Mouse (Mus musculus) forebrain, embryonic 10.5 days (tissue): Measurements from ENCODE around the gene Nde1. TPM values are rescaled to one million over a fixed set of nuclear protein-coding genes. Genes with fewer than 3 reads are reported as not detected.

Source experiments
- DNase-seq: peaks from one replicate; pipeline ENCODE4 v3.0.0-alpha.2; 2017; ENCODE audit warnings: low spot score; ENCODE audit errors: extremely low spot score
- H3K27ac ChIP-seq: fragments of 300-500 bp; sonication (generic); 2 replicates; pipeline ENCODE4 v1.5.1; 2016; ENCODE audit warnings: mild to moderate bottlenecking
- H3K27me3 ChIP-seq: fragments of 300-500 bp; sonication (generic); 2 replicates; pipeline ENCODE4 v1.6.1; 2016; ENCODE audit warnings: mild to moderate bottlenecking; ENCODE audit not compliant: poor library complexity, severe bottlenecking
- H3K36me3 ChIP-seq: fragments of 300-500 bp; sonication (generic); replicated peaks from 2 replicates; pipeline ENCODE4 v1.6.1; 2016; ENCODE audit warnings: mild to moderate bottlenecking, moderate library complexity
- H3K4me1 ChIP-seq: fragments of 300-500 bp; sonication (generic); 2 replicates; pipeline ENCODE4 v1.6.1; 2016
- H3K4me3 ChIP-seq: fragments of 300-500 bp; sonication (generic); 2 replicates; pipeline ENCODE4 v1.5.1; 2016; ENCODE audit warnings: mild to moderate bottlenecking, moderate library complexity
- H3K9me3 ChIP-seq: fragments of 300-500 bp; sonication (generic); 2 replicates; pipeline ENCODE4 v1.6.1; 2016; ENCODE audit warnings: mild to moderate bottlenecking, moderate library complexity
- whole genome bisulfite sequencing: fragments of 180-500 bp; shearing (Covaris S2); methylation state at CpG from one replicate; pipeline ENCODE4 v1.1.7; 2016; 5-methylcytosine and 5-hydroxymethylcytosine counted together
- polyA plus RNA-seq: library from polyadenylated mRNA; unstranded; fragments of >200 nt; fragmentation: Nextera tagmentation; extraction: Ambion mirVana; gene quantifications from 2 replicates; pipeline ENCODE4 v1.2.1, GENCODE M21; 2016

The Nde1 gene
- polyA plus RNA-seq, 1 experiment from 2014 or later, result 215 TPM

GRCm38 (mm10) chr16:14169706-14170105 is 6.6 kb downstream of the Nde1 start:
- H3K4me1 ChIP-seq, result peaks cover 14% of the 10 kb centered on the region
- WGBS, result 88% methylated on average over 1 of the region's 1 CpGs
- no peak for DNase-seq
- no peak overlapping the region for H3K4me3 ChIP-seq
- no peaks in the 10 kb centered on the region for H3K27me3 ChIP-seq
- H3K36me3 ChIP-seq, result peaks cover 91% of the 10 kb centered on the region
- H3K27ac ChIP-seq, result no peak overlapping the region
- H3K9me3 ChIP-seq, result no peaks in the 10 kb centered on the region

DNA sequence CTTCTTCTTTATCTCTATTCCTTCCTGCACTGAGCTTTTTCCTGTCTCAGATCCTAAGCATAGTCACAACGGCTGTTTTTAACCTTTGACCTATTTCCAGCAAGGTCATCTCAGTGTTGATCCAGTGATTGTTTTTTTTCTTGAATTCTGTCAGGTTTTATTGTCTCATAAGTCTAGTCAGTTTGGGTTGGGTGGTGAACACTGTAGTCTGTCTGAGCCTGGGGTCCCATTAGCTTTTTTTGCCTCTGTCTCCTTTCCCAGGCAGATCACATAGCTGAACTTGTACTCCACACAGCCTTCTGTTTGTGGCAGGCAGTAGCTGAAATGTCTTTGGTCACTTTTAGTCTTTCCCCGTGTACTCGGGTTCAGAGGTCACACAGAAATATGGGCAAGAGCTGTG is 15.0 kb downstream of the Nde1 start:
- Histone ChIP-seq H3K27me3 (no peaks in the 10 kb centered on the region), H3K36me3 (peaks cover 100% of the 10 kb centered on the region), H3K4me1 (no peaks in the 10 kb centered on the region), H3K4me3 (no peak overlapping the region), H3K27ac (no peak overlapping the region), H3K9me3 (no peaks in the 10 kb centered on the region)
- DNase-seq, result no peak
- 78% methylated on average over 3 of the region's 3 CpGs for WGBS

GRCm38 (mm10) chr16:14180163-14180733 is 17.2 kb downstream of the Nde1 start:
- Histone ChIP-seq H3K27me3 (no peaks in the 10 kb centered on the region), H3K4me1 (no peaks in the 10 kb centered on the region), H3K9me3 (no peaks in the 10 kb centered on the region), H3K4me3 (no peak overlapping the region), H3K27ac (no peak overlapping the region), H3K36me3 (peaks cover 100% of the 10 kb centered on the region)
- 90% methylated on average over 6 of the region's 6 CpGs for WGBS
- no peak for DNase-seq

- H3K36me3 ChIP-seq, result peaks cover 100% of the 10 kb centered on the region
- H3K4me3 ChIP-seq, result no peak overlapping the region
- 96% methylated on average over 5 of the region's 5 CpGs for WGBS
- no peaks in the 10 kb centered on the region for H3K9me3 ChIP-seq
- DNase-seq, result no peak
- H3K27me3 ChIP-seq, result no peaks in the 10 kb centered on the region
- no peak overlapping the region for H3K27ac ChIP-seq
- H3K4me1 ChIP-seq, result no peaks in the 10 kb centered on the region
Measured at GRCm38 (mm10) chr16:14182360-14182759, 19.3 kb downstream of the Nde1 start.

GRCm38 (mm10) chr16:14183856-14184255 is 20.8 kb downstream of the Nde1 start:
- DNase-seq, result no peak
- WGBS, result 78% methylated on average over 1 of the region's 1 CpGs
- H3K4me3 ChIP-seq, result no peak overlapping the region
- no peaks in the 10 kb centered on the region for H3K27me3 ChIP-seq
- H3K27ac ChIP-seq, result no peak overlapping the region
- peaks cover 100% of the 10 kb centered on the region for H3K36me3 ChIP-seq
- H3K4me1 ChIP-seq, result no peaks in the 10 kb centered on the region
- no peaks in the 10 kb centered on the region for H3K9me3 ChIP-seq

- Histone ChIP-seq H3K27me3 (no peaks in the 10 kb centered on the region), H3K27ac (no peak overlapping the region), H3K4me3 (no peak overlapping the region), H3K9me3 (no peaks in the 10 kb centered on the region), H3K36me3 (peaks cover 100% of the 10 kb centered on the region), H3K4me1 (no peaks in the 10 kb centered on the region)
- DNase-seq, result no peak
- WGBS, result 96% methylated on average over 5 of the region's 5 CpGs
Measured at GRCm38 (mm10) chr16:14185516-14185915, 22.4 kb downstream of the Nde1 start.

- Histone ChIP-seq H3K36me3 (peaks cover 41% of the 10 kb centered on the region), H3K27ac (no peak overlapping the region), H3K9me3 (no peaks in the 10 kb centered on the region), H3K27me3 (no peaks in the 10 kb centered on the region), H3K4me3 (no peak overlapping the region), H3K4me1 (peaks cover 8% of the 10 kb centered on the region; the same call in 1 of the 2 replicates)
- no peak for DNase-seq
- WGBS, result 63% methylated on average over 9 of the region's 9 CpGs
Measured at GRCm38 (mm10) chr16:14194164-14194950, 31.3 kb downstream of the Nde1 start.

GRCm38 (mm10) chr16:14195427-14195826 is 32.4 kb downstream of the Nde1 start:
- WGBS, result 28% methylated on average over 1 of the region's 1 CpGs
- Histone ChIP-seq H3K27me3 (no peaks in the 10 kb centered on the region), H3K4me1 (peaks cover 8% of the 10 kb centered on the region; the same call in 1 of the 2 replicates), H3K36me3 (peaks cover 30% of the 10 kb centered on the region), H3K4me3 (no peak overlapping the region), H3K27ac (no peak overlapping the region), H3K9me3 (no peaks in the 10 kb centered on the region)
- DNase-seq, result no peak

- H3K4me3 ChIP-seq, result no peak overlapping the region
- H3K27me3 ChIP-seq, result no peaks in the 10 kb centered on the region
- H3K9me3 ChIP-seq, result no peaks in the 10 kb centered on the region
- peaks cover 8% of the 10 kb centered on the region; the same call in 1 of the 2 replicates for H3K4me1 ChIP-seq
- 75% methylated on average over 4 of the region's 4 CpGs for WGBS
- H3K36me3 ChIP-seq, result no peaks in the 10 kb centered on the region
- DNase-seq, result no peak
- H3K27ac ChIP-seq, result no peak overlapping the region
Measured at GRCm38 (mm10) chr16:14198798-14199197, 35.7 kb downstream of the Nde1 start.

DNA sequence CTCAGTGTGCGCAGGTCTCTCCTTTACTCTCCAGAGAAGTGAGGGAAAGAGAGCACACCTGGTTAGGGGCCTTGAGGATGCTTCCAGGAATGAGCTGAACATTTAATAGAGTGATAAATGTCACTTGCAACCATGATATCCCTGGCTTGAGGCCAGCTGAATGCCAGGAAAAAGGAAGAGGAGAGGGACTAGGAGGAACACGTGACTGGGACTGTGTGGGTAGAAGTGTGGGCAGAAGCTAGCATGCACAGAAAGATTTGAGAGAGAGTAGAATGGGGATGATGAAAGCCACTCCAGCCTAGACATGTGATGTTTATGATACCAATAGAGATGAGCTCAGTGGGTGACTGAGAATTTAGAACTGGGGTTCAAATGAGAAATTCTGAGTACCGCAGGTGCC is 52.1 kb downstream of the Nde1 start:
- WGBS, result 91% methylated on average over 3 of the region's 3 CpGs
- Histone ChIP-seq H3K9me3 (no peaks in the 10 kb centered on the region), H3K27ac (no peak overlapping the region), H3K4me1 (no peaks in the 10 kb centered on the region), H3K4me3 (no peak overlapping the region), H3K27me3 (no peaks in the 10 kb centered on the region), H3K36me3 (no peaks in the 10 kb centered on the region)
- no peak for DNase-seq

DNA sequence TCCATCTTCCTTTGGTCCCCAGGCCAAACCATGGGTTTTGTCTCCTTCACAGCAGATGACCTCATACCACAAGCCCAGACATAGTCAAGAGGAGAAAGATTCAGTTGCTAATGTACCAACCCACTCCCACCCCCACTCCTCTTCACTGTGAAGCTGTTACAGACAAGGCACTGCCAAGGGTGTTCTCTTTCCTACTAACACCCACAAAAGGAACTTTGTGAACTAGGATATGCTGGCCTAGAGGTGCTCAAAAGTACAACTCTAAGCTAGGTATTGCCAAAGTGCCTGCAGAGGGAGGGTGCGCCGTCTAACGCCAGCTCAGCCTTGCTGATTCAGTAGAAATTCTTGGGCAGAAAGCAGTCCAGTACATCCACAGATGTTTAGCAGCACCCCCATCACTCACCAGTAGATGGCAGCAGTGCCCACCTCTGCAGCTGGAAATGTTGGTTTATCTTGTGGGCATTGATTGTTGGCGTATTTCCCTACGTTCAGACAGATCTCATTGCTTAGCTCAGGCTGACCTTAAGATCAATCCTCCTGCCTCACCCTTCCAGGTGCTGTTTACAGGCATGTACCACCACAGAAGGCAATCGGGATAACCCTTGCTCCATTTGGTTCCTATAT is 74.1 kb downstream of the Nde1 start:
- WGBS, result 28% methylated on average over 6 of the region's 6 CpGs
- Histone ChIP-seq H3K27ac (no peak overlapping the region), H3K4me3 (no peak overlapping the region), H3K36me3 (no peaks in the 10 kb centered on the region), H3K27me3 (no peaks in the 10 kb centered on the region), H3K4me1 (no peaks in the 10 kb centered on the region), H3K9me3 (no peaks in the 10 kb centered on the region)
- peak; percentile 70 for DNase-seq

DNA sequence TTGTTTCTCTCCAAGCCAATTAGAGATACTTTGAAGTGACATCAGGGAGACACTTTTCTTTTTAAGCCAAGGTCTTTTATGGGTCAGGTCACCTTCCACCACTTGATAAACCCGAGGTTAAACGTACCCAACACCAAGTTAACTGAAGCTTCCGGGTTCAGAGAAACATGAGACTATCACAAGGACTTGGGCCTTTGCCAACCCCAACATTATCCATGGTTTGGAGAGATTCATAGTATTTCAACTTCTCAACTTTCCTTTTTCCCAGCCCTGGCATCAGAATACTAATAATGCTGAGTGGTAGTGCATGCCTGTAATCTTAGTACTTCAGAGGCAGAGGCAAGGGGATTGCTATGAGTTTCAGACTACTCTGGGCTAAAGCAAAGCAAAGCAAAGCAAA is 79.0 kb downstream of the Nde1 start:
- H3K4me3 ChIP-seq, result no peak overlapping the region
- no peak for DNase-seq
- no peak overlapping the region for H3K27ac ChIP-seq
- H3K9me3 ChIP-seq, result no peaks in the 10 kb centered on the region
- H3K36me3 ChIP-seq, result no peaks in the 10 kb centered on the region
- no peaks in the 10 kb centered on the region for H3K27me3 ChIP-seq
- WGBS, result 93% methylated on average over 3 of the region's 3 CpGs
- no peaks in the 10 kb centered on the region for H3K4me1 ChIP-seq
